Mouse (Mus musculus) myocyte (in vitro differentiated cells): ENCODE measurements around the gene Gm15448. TPM values are rescaled to one million over a fixed set of nuclear protein-coding genes. Genes with fewer than 3 reads are reported as not detected.
"Not testable (repeated sequence)": the region's sequence is repeated elsewhere in the genome, so short reads cannot be mapped to it uniquely, and the experiment has no call there.

Experiments
- H3K27me3 ChIP-seq: one replicate; pipeline ENCODE4 v1.6.1; 2011; ENCODE audit not compliant: control insufficient read depth, insufficient read depth, insufficient read length
- H3K36me3 ChIP-seq: one replicate; pipeline ENCODE4 v1.6.1; 2011; ENCODE audit not compliant: control insufficient read depth, insufficient read depth
- H3K4me2 ChIP-seq: one replicate; pipeline ENCODE4 v1.6.1; 2011; ENCODE audit warnings: low read depth, control low read depth
- H3K4me3 ChIP-seq: one replicate; pipeline ENCODE4 v1.5.1; 2011; ENCODE audit warnings: mild to moderate bottlenecking, control low read depth, moderate library complexity
- H3K79me2 ChIP-seq: one replicate; pipeline ENCODE4 v1.6.1; 2011; ENCODE audit not compliant: control insufficient read depth, insufficient read depth
- H3ac ChIP-seq: one replicate; pipeline ENCODE4 v1.6.1; 2011; ENCODE audit not compliant: control insufficient read depth, insufficient read length
- polyA plus RNA-seq: library from polyadenylated mRNA; unstranded; fragments of >200 nt; fragmentation: generic; extraction: Trizol; gene quantifications from one replicate; pipeline ENCODE4 v1.2.1, GENCODE M21; 2012; ENCODE audit warnings: missing spikeins

Gene Gm15448
- polyA plus RNA-seq: not detected

DNA sequence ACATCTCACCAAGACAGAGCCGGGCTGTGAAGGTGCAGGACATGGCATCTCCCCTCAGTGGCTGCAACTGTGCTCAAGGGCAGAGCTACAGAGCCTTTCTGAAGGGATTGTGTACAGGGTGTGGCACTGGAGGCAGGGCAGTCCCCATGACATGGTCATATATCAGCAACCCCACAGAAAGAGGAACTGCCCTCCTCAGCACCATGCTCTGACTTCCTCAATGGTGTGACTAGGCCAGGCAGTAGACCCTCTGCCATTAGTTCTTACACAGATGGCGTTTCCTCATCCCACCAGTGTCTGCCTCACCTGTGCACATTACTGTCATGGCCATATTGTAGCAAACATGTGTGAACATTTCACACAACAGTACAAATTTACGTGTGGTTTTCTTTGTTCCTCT lies at the start of gene Gm15448:
Gm15448 (minus strand) TSS at position 89 of the 400 bp plus-strand sequence.
- not testable (repeated sequence) for H3K4me3 ChIP-seq, H3K79me2 ChIP-seq, H3K4me2 ChIP-seq

DNA sequence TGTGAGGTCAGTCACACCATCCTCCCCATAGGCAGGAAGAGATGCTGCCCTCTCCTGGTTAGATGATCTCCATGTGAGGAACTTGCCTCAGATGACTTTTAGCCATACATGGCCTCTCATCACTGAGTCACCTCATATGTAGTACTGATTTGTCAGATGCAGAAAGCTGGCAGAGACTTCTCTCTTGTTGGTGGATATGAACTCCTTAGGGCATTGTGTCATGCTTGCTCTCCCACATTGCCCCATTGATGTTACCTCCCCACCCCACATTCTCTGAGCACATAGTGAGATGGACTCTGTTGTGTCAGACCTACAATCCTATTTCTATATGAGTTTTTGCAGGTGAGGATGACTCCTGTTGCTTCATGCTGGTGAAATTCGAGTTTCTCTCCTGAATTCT lies 49.5 kb upstream of the Gm15448 start:
- H3K27me3 ChIP-seq, H3K79me2 ChIP-seq, H3K4me3 ChIP-seq, H3K36me3 ChIP-seq, H3ac ChIP-seq, H3K4me2 ChIP-seq: not testable (repeated sequence)

More for the DNA sequence above, at the start of gene Gm15448:
- H3K27me3 ChIP-seq, H3ac ChIP-seq, H3K36me3 ChIP-seq: not testable (repeated sequence)

DNA sequence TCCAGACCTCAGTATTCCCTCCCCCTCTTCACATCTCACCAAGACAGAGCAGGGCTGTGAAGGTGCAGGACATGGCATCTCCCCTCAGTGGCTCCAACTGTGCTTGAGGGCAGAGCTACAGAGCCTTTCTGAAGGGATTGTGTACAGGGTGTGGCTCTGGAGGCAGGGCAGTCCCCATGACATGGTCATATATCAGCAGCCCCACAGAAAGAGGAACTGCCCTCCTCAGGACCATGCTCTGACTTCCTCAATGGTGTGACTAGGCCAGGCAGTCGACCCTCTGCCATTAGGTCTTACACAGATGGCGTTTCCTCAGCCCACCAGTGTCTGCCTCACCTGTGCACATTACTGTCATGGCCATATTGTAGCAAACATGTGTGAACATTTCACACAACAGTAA lies 19.5 kb upstream of the Gm15448 start, which contains the start of gene Pira2:
Pira2 (minus strand) TSS at position 101 of the 400 bp plus-strand sequence.
- H3K27me3 ChIP-seq, H3K79me2 ChIP-seq, H3K4me2 ChIP-seq, H3K4me3 ChIP-seq, H3ac ChIP-seq, H3K36me3 ChIP-seq: not testable (repeated sequence)

DNA sequence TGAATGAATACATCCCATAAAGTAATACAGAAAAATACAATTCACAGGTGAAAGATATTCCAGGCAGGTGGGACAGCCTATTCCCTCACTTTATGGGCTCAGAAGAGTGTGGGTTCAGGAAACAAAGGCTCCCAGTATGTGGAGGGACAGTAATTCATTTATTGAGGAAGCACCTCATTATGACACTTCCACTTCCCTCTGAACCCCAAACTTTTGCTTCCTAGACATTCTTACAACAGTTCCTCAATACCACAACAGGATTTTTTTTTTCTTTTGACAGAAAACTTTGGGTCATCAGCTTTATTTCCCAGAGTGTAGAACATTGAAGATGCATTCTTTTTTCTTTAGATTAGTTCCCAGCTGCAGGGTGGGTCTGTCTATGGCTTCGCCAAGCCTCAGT lies 12.4 kb upstream of the Gm15448 start:
- H3K4me3 ChIP-seq, H3K79me2 ChIP-seq, H3ac ChIP-seq, H3K27me3 ChIP-seq, H3K36me3 ChIP-seq, H3K4me2 ChIP-seq: not testable (repeated sequence)

DNA sequence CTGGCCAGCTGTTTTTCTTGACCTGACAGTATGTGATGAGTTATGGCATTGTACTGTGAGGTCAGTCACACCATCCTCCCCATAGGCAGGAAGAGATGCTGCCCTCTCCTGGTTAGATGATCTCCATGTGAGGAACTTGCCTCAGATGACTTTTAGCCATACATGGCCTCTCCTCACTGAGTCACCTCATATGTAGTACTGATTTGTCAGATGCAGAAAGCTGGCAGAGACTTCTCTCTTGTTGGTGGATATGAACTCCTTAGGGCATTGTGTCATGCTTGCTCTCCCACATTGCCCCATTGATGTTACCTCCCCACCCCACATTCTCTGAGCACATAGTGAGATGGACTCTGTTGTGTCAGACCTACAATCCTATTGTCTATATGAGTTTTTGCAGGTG lies 5.1 kb upstream of the Gm15448 start:
- H3K36me3 ChIP-seq, H3K79me2 ChIP-seq, H3K4me3 ChIP-seq, H3ac ChIP-seq, H3K27me3 ChIP-seq, H3K4me2 ChIP-seq: not testable (repeated sequence)

DNA sequence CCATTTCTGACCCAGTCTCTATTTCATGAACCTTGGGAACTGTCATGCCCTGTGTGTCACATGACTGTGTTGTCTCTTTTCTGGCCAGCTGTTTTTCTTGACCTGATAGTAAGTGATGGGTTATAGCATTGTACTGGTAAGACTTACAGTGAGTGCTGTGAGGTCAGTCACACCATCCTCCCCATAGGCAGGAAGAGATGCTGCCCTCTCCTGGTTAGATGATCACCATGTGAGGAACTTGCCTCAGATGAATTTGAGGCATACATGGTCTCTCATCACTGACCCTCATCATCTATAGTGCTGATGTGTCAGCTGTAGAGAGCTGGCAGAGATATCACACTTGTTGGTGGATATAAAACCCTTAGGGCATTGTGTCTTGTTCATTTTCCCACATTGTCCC lies 13.6 kb downstream of the Gm15448 start:
- not testable (repeated sequence) for H3K27me3 ChIP-seq, H3K79me2 ChIP-seq, H3ac ChIP-seq

DNA sequence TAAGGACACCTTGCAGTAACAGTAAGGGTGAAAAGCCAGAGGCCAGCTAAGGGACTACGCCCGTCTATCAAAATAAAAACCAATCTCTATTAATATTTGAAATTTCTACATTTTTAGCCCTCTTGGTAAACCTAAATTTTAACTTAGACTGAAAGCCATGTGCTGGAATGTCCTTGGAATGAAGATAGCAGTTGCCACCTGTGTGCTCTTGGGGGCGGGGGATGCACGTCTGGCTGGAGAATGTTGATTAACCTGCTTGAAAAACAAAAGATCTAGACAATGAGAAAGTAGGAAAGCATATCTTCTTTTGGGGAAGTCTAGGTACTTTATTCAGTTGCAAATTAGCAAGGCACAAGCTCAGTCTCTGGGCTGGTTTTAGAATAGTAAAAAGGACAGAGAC lies 22.6 kb downstream of the Gm15448 start:
- H3K27me3 ChIP-seq, H3K4me3 ChIP-seq, H3K79me2 ChIP-seq, H3K4me2 ChIP-seq, H3K36me3 ChIP-seq, H3ac ChIP-seq: not testable (repeated sequence)

More for the DNA sequence above, 13.6 kb downstream of the Gm15448 start:
- not testable (repeated sequence) for H3K4me3 ChIP-seq, H3K36me3 ChIP-seq, H3K4me2 ChIP-seq

DNA sequence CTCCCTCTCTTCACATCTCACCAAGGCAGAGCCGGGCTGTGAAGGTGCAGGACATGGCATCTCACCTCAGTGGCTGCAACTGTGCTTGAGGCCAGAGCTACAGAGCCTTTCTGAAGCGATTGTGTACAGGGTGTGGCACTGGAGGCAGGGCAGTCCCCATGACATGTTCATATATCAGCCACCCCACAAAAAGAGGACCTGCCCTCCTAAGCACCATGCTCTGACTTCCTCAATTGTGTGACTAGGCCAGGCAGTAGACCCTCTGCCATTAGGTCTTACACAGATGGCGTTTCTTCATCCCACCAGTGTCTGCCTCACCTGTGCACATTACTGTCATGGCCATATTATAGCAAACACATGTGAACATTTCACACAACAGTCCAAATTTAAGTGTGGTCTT lies 25.5 kb downstream of the Gm15448 start:
- H3K27me3 ChIP-seq, H3K79me2 ChIP-seq, H3ac ChIP-seq, H3K4me2 ChIP-seq, H3K4me3 ChIP-seq, H3K36me3 ChIP-seq: not testable (repeated sequence)

DNA sequence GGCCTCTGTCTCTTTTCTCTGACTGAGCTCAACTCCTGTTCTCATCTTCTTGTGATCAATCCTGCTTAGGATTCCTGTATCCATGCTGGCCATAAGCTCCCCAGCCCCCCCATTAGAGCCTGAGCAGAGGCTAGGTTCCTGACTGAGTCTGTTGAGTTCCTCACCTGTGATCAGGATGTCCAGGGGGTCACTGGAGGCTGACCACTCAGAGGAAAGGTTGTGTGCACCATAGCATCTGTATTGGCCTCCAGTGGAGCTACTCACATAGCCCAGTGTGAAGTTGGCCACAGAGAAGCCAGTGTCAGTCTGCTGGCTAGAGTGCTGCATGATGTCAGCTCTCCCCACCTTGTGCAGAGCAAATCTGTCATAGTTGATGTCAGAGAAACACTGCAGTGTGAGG lies 29.2 kb downstream of the Gm15448 start:
- H3K4me2 ChIP-seq, H3K4me3 ChIP-seq, H3K27me3 ChIP-seq, H3ac ChIP-seq, H3K79me2 ChIP-seq, H3K36me3 ChIP-seq: not testable (repeated sequence)

Other genes with a start within 250 kb of the Gm15448 start
- not detected for gene Oscar, start 209.5 kb downstream of the Gm15448 start, polyA plus RNA-seq
- gene Ndufa3, start 208.3 kb downstream of the Gm15448 start, polyA plus RNA-seq: 537 TPM
- gene Tfpt, start 195.8 kb downstream of the Gm15448 start, polyA plus RNA-seq: 27.2 TPM
- 54.8 TPM for gene Prpf31, start 195.7 kb downstream of the Gm15448 start, polyA plus RNA-seq
- 49.0 TPM for gene Cnot3, start 180.4 kb downstream of the Gm15448 start, polyA plus RNA-seq
- 9.5 TPM for gene Leng1, start 159.8 kb downstream of the Gm15448 start, polyA plus RNA-seq
- 1.2 TPM for gene Tmc4, start 148.1 kb downstream of the Gm15448 start, polyA plus RNA-seq
- gene Tsen34, start 132.8 kb downstream of the Gm15448 start, polyA plus RNA-seq: 93.9 TPM
- 29.9 TPM for gene Mboat7, start 132.2 kb downstream of the Gm15448 start, polyA plus RNA-seq
- 2,199 TPM for gene Rps9, start 121.7 kb downstream of the Gm15448 start, polyA plus RNA-seq
- 0.01 TPM for gene Pirb, start 105.3 kb downstream of the Gm15448 start, polyA plus RNA-seq
- gene Pira2, start 19.4 kb upstream of the Gm15448 start, polyA plus RNA-seq: not detected
- not detected for gene Gm14548, start 72.4 kb upstream of the Gm15448 start, polyA plus RNA-seq
- not detected for gene Lilra6, start 89.8 kb upstream of the Gm15448 start, polyA plus RNA-seq
- gene Lair1, start 237.5 kb upstream of the Gm15448 start, polyA plus RNA-seq: not detected